Mouse (Mus musculus) kidney, postnatal 0 days (tissue): ENCODE data around the gene Mapkap1. TPM values are rescaled to one million over a fixed set of nuclear protein-coding genes. Genes with fewer than 3 reads are reported as not detected.
"Not testable (repeated sequence)": the region's sequence is repeated elsewhere in the genome, so short reads cannot be mapped to it uniquely, and the experiment has no call there.

Experiments used
- ATAC-seq: fragments of 200-750 bp; cut with Nextera tagmentation; replicated peaks from 2 replicates; pipeline ENCODE4 v1.8.0; 2017; ENCODE audit warnings: low read depth, moderate number of reproducible peaks, moderate TSS enrichment, moderate library complexity; ENCODE audit not compliant: low FRiP score
- DNase-seq: peaks from one replicate; pipeline ENCODE4 v3.0.0-alpha.2; 2016; ENCODE audit warnings: low spot score
- H3K27ac ChIP-seq: fragments of 300-500 bp; sonication (generic); 2 replicates; pipeline ENCODE4 v1.5.1; 2014; ENCODE audit warnings: mild to moderate bottlenecking
- H3K27me3 ChIP-seq: fragments of 300-500 bp; sonication (generic); 2 replicates; pipeline ENCODE4 v1.6.1; 2014; ENCODE audit warnings: low read length, mixed read lengths; ENCODE audit not compliant: insufficient read depth
- H3K36me3 ChIP-seq: fragments of 300-500 bp; sonication (generic); 2 replicates; pipeline ENCODE4 v1.6.1; 2014; ENCODE audit warnings: low read length, mixed read lengths; ENCODE audit not compliant: insufficient read depth
- H3K4me1 ChIP-seq: fragments of 300-500 bp; sonication (generic); replicated peaks from 2 replicates; pipeline ENCODE4 v1.6.1; 2014; ENCODE audit warnings: antibody characterized with exemption, low read length, mixed read lengths; ENCODE audit not compliant: insufficient read depth
- H3K4me2 ChIP-seq: fragments of 300-500 bp; sonication (generic); 2 replicates; pipeline ENCODE4 v1.6.1; 2014; ENCODE audit warnings: mild to moderate bottlenecking, low read length, moderate library complexity, mixed read lengths
- H3K4me3 ChIP-seq: fragments of 300-500 bp; sonication (generic); replicated peaks from 2 replicates; pipeline ENCODE4 v1.5.1; 2014; ENCODE audit warnings: low read depth, low read length
- H3K9ac ChIP-seq: fragments of 300-500 bp; sonication (generic); 2 replicates; pipeline ENCODE4 v1.6.1; 2014; ENCODE audit warnings: low read depth, low read length
- H3K9me3 ChIP-seq: fragments of 300-500 bp; sonication (generic); replicated peaks from 2 replicates; pipeline ENCODE4 v1.6.1; 2016; ENCODE audit warnings: low read length, inconsistent platforms, mixed read lengths
- CTCF ChIP-seq: IDR thresholded peaks from 2 replicates; pipeline ENCODE4 v1.5.1; 2016; ENCODE audit warnings: antibody characterized with exemption, low read depth, mild to moderate bottlenecking, moderate library complexity
- WGBS: fragments of 180-500 bp; shearing (Covaris S2); extraction: QIAGEN DNeasy Blood & Tissue Kit; methylation state at CpG from one replicate; pipeline ENCODE4 v1.1.7; 2014; 5-methylcytosine and 5-hydroxymethylcytosine counted together
- polyA plus RNA-seq: library from polyadenylated mRNA; unstranded; fragments of >200 nt; fragmentation: Nextera tagmentation; extraction: Ambion mirVana; gene quantifications from 2 replicates; pipeline ENCODE4 v1.2.1, GENCODE M21; 2015

Mapkap1 gene
- polyA plus RNA-seq, 1 experiment from 2014 or later: 92.3 TPM

- no peak for TF ChIP-seq CTCF
Measured at GRCm38 (mm10) chr2:34503975-34504730, 97.6 kb downstream of the Mapkap1 start.

GRCm38 (mm10) chr2:34506162-34506561 lies 99.6 kb downstream of the Mapkap1 start:
- 96% methylated on average over 2 of the region's 2 CpGs for whole genome bisulfite sequencing
- H3K27ac ChIP-seq, H3K9ac ChIP-seq: not testable (repeated sequence)

More at GRCm38 (mm10) chr2:34503975-34504730, 97.6 kb downstream of the Mapkap1 start:
- WGBS: 58% methylated on average over 3 of the region's 3 CpGs
- H3K9me3 ChIP-seq: no peaks in the 10 kb centered on the region
- no peak overlapping the region for H3K4me2 ChIP-seq
- H3K36me3 ChIP-seq: no peaks in the 10 kb centered on the region
- H3K4me3 ChIP-seq: no peak overlapping the region
- peak overlapping the region; percentile 36; the same call in 1 of the 2 replicates for H3K27ac ChIP-seq
- H3K4me1 ChIP-seq: no peaks in the 10 kb centered on the region
- DNase-seq (peak; percentile 30), ATAC-seq (no peak)
- no peak overlapping the region for H3K9ac ChIP-seq
- H3K27me3 ChIP-seq: no peaks in the 10 kb centered on the region

GRCm38 (mm10) chr2:34509856-34510255 lies 103.3 kb downstream of the Mapkap1 start:
- WGBS: 91% methylated on average over 5 of the region's 5 CpGs
- Histone ChIP-seq H3K4me1 (no peaks in the 10 kb centered on the region), H3K4me3 (no peak overlapping the region), H3K4me2 (no peak overlapping the region), H3K9me3 (no peaks in the 10 kb centered on the region), H3K36me3 (no peaks in the 10 kb centered on the region), H3K27me3 (no peaks in the 10 kb centered on the region), H3K27ac (no peak overlapping the region), H3K9ac (no peak overlapping the region)
- no peak for TF ChIP-seq CTCF
- ATAC-seq (no peak), DNase-seq (no peak)

More at GRCm38 (mm10) chr2:34506162-34506561, 99.6 kb downstream of the Mapkap1 start:
- ATAC-seq, H3K27me3 ChIP-seq, H3K36me3 ChIP-seq, DNase-seq, H3K4me1 ChIP-seq, H3K4me3 ChIP-seq, H3K4me2 ChIP-seq, H3K9me3 ChIP-seq: not testable (repeated sequence)

- DNase-seq (no peak), ATAC-seq (no peak)
- Histone ChIP-seq H3K9me3 (no peaks in the 10 kb centered on the region), H3K4me1 (no peaks in the 10 kb centered on the region), H3K27ac (no peak overlapping the region), H3K4me2 (no peak overlapping the region), H3K27me3 (no peaks in the 10 kb centered on the region), H3K9ac (no peak overlapping the region), H3K36me3 (no peaks in the 10 kb centered on the region), H3K4me3 (no peak overlapping the region)
- TF ChIP-seq CTCF: no peak
- 81% methylated on average over 5 of the region's 5 CpGs for WGBS
Measured at GRCm38 (mm10) chr2:34515263-34515662, 108.7 kb downstream of the Mapkap1 start.

- no peaks in the 10 kb centered on the region for H3K9me3 ChIP-seq
- 70% methylated on average over 2 of the region's 2 CpGs for WGBS
- no peak overlapping the region for H3K4me2 ChIP-seq
- DNase-seq (no peak), ATAC-seq (no peak)
- H3K9ac ChIP-seq: no peak overlapping the region
- no peak overlapping the region for H3K4me3 ChIP-seq
- H3K4me1 ChIP-seq: no peaks in the 10 kb centered on the region
- no peaks in the 10 kb centered on the region for H3K27me3 ChIP-seq
- H3K36me3 ChIP-seq: no peaks in the 10 kb centered on the region
- H3K27ac ChIP-seq: no peak overlapping the region
- TF ChIP-seq CTCF: no peak
Measured at GRCm38 (mm10) chr2:34518083-34518482, 111.5 kb downstream of the Mapkap1 start.

GRCm38 (mm10) chr2:34518526-34518925 lies 112.0 kb downstream of the Mapkap1 start:
- DNase-seq: no peak
- H3K27ac ChIP-seq: no peak overlapping the region
- H3K4me2 ChIP-seq: no peak overlapping the region
- H3K4me1 ChIP-seq: no peaks in the 10 kb centered on the region
- 93% methylated on average over 5 of the region's 5 CpGs for WGBS
- no peak overlapping the region for H3K4me3 ChIP-seq
- H3K36me3 ChIP-seq: no peaks in the 10 kb centered on the region
- no peak for TF ChIP-seq CTCF
- no peaks in the 10 kb centered on the region for H3K9me3 ChIP-seq
- no peaks in the 10 kb centered on the region for H3K27me3 ChIP-seq
- H3K9ac ChIP-seq: no peak overlapping the region
- ATAC-seq: no peak

GRCm38 (mm10) chr2:34519525-34519924 lies 113.0 kb downstream of the Mapkap1 start:
- Histone ChIP-seq H3K27me3 (no peaks in the 10 kb centered on the region), H3K36me3 (no peaks in the 10 kb centered on the region), H3K9ac (no peak overlapping the region), H3K4me1 (no peaks in the 10 kb centered on the region), H3K4me2 (no peak overlapping the region), H3K27ac (no peak overlapping the region), H3K4me3 (no peak overlapping the region), H3K9me3 (no peaks in the 10 kb centered on the region)
- ATAC-seq (no peak; the same call in 1 of the 2 replicates), DNase-seq (peak; percentile 80)
- 47% methylated on average over 6 of the region's 6 CpGs for WGBS
- peak; percentile 81 for TF ChIP-seq CTCF
